Mouse (Mus musculus) kidney, embryonic 14.5 days (tissue): ENCODE results near the gene Robo2. TPM values are rescaled to one million over a fixed set of nuclear protein-coding genes. Genes with fewer than 3 reads are reported as not detected.
A peak's percentile ranks its signal among the peaks of the same experiment; 100 is the strongest.

Experiments used
- ATAC-seq: fragments of 200-750 bp; cut with Nextera tagmentation; 2 replicates; pipeline ENCODE4 v1.8.0; 2017; ENCODE audit warnings: moderate number of reproducible peaks, mild to moderate bottlenecking, moderate TSS enrichment, moderate library complexity; ENCODE audit not compliant: low FRiP score, low TSS enrichment
- H3K27ac ChIP-seq: fragments of 300-500 bp; sonication (generic); 2 replicates; pipeline ENCODE4 v1.5.1; 2014; ENCODE audit warnings: low read depth, mild to moderate bottlenecking, low read length, moderate library complexity, mixed read lengths
- H3K27me3 ChIP-seq: fragments of 300-500 bp; sonication (generic); 2 replicates; pipeline ENCODE4 v1.6.1; 2014; ENCODE audit warnings: mild to moderate bottlenecking, low read length; ENCODE audit not compliant: control insufficient read depth, insufficient read depth
- H3K36me3 ChIP-seq: fragments of 300-500 bp; sonication (generic); 2 replicates; pipeline ENCODE4 v1.6.1; 2014; ENCODE audit warnings: low read length, mixed read lengths; ENCODE audit not compliant: control insufficient read depth, insufficient read depth
- H3K4me1 ChIP-seq: fragments of 300-500 bp; sonication (generic); 2 replicates; pipeline ENCODE4 v1.6.1; 2014; ENCODE audit warnings: low read length, mixed read lengths; ENCODE audit not compliant: control insufficient read depth, insufficient read depth
- H3K4me2 ChIP-seq: fragments of 300-500 bp; sonication (generic); replicated peaks from 2 replicates; pipeline ENCODE4 v1.6.1; 2014; ENCODE audit warnings: low read depth, mild to moderate bottlenecking, low read length
- H3K4me3 ChIP-seq: fragments of 300-500 bp; sonication (generic); 2 replicates; pipeline ENCODE4 v1.5.1; 2014; ENCODE audit warnings: mild to moderate bottlenecking, low read length
- H3K9ac ChIP-seq: fragments of 300-500 bp; sonication (generic); 2 replicates; pipeline ENCODE4 v1.6.1; 2014; ENCODE audit warnings: low read depth, mild to moderate bottlenecking, low read length, moderate library complexity
- H3K9me3 ChIP-seq: fragments of 300-500 bp; sonication (generic); 2 replicates; pipeline ENCODE4 v1.6.1; 2016; ENCODE audit warnings: low read length; ENCODE audit not compliant: control insufficient read depth
- WGBS: fragments of 180-500 bp; shearing (Covaris S2); extraction: QIAGEN DNeasy Blood & Tissue Kit; methylation state at CpG from one replicate; pipeline ENCODE4 v1.1.7; 2014; 5-methylcytosine and 5-hydroxymethylcytosine counted together
- polyA plus RNA-seq: library from polyadenylated mRNA; unstranded; fragments of >200 nt; fragmentation: Nextera tagmentation; extraction: Ambion mirVana; gene quantifications from 2 replicates; pipeline ENCODE4 v1.2.1, GENCODE M21; 2014

Gene Robo2
- polyA plus RNA-seq, 1 experiment from 2014 or later: 140 TPM

DNA sequence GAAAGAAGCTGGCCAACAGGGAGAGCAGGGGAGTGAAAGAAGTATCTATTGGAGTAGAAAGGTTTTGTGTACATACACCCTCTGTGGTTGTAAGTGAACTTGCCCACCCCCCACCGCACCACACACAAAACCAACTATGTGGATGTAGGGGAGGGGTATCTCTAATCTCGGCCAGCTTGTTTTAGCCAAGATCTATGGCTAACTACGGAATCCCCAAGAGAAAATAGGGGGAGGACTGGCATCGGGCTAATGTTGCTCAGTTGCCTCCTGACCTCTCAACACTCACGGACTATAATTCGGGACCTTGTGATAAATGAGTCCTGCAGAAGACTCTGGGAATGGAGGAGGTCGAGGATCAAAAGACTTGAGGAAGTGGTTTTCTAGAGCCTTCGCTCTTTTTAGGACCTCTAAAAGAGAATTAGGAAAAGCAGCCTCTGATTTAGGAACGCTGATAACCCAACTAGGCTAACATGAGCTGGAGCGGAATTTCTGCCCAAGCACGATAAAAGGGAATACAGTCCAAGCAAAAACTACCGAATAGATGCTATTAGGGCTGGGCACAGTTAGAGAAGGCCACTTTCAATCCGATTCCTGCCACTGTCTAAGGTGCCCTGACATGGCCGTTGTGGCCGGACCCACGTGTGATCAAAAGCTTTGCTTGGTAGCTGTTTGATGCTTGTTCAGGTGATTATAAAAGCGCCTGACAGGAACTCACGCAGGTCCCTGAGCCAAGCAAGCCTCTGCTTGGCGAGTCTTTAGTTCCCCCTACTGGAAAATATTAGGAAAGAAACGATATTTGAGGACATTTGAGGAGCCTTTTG lies 1.1 kb upstream of the Robo2 start:
- Histone ChIP-seq H3K27ac (peak overlapping the region; percentile 91; the same call in 1 of the 2 replicates), H3K4me1 (no peaks in the 10 kb centered on the region), H3K9ac (peak overlapping the region; percentile 68; the same call in 1 of the 2 replicates), H3K27me3 (no peaks in the 10 kb centered on the region), H3K4me3 (peak overlapping the region; percentile 56), H3K36me3 (no peaks in the 10 kb centered on the region), H3K4me2 (peak overlapping the region; percentile 70), H3K9me3 (no peaks in the 10 kb centered on the region)
- under 1% methylated on average over 20 of the region's 20 CpGs for WGBS
- peak; percentile 24; the same call in 1 of the 2 replicates for ATAC-seq

DNA sequence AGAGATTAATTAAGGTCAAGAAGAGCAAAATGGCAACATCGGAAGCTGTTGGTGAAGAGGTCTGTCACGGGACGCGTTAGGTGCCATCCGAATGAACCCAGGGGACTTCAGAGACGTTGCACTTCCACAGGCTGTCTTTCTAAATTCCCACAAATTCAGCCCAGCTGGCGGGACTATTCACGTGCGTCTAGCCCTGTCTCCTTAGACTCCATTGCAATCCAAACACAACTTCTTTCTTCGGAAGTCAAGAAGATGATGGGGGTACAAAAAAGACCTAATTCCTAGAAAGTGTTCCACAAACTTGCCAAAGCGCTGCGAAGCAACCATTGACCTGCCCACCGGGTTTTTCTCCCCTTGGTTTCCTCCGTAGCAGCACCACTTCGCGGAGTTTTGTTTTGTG lies 604 bp downstream of the Robo2 start:
- peak overlapping the region; percentile 56 for H3K4me3 ChIP-seq
- H3K27me3 ChIP-seq: no peaks in the 10 kb centered on the region
- peak overlapping the region; percentile 70 for H3K4me2 ChIP-seq
- H3K9ac ChIP-seq: peak overlapping the region; percentile 68
- under 1% methylated on average over 16 of the region's 16 CpGs for WGBS
- ATAC-seq: no peak
- no peaks in the 10 kb centered on the region for H3K4me1 ChIP-seq
- no peaks in the 10 kb centered on the region for H3K9me3 ChIP-seq
- H3K27ac ChIP-seq: peak overlapping the region; percentile 91
- H3K36me3 ChIP-seq: no peaks in the 10 kb centered on the region

DNA sequence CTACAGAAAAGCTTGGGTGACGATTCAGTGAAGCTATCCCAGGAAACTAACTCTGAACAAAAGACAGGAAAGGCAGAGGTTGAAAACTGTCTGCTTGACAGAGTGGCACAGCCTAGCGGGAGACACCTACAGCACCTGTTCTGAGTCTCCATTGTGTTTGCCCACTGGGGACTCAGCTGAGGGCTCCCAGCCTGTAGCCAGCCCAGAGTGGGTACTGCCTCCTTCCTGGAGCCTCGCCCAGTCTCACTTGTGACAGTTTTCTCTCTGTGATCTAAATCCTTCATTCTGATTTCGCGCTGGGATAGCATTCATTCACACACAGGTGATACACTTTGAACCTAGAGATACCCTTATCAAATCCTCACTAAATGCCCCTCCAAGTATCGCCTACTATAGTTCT lies 1.5 kb downstream of the Robo2 start:
- H3K4me1 ChIP-seq: no peaks in the 10 kb centered on the region
- H3K27ac ChIP-seq: peak overlapping the region; percentile 91; the same call in 1 of the 2 replicates
- no peaks in the 10 kb centered on the region for H3K36me3 ChIP-seq
- H3K9ac ChIP-seq: peak overlapping the region; percentile 68
- whole genome bisulfite sequencing: 6% methylated on average over 6 of the region's 6 CpGs
- ATAC-seq: no peak
- peak overlapping the region; percentile 56 for H3K4me3 ChIP-seq
- H3K27me3 ChIP-seq: no peaks in the 10 kb centered on the region
- H3K9me3 ChIP-seq: no peaks in the 10 kb centered on the region
- peak overlapping the region; percentile 70 for H3K4me2 ChIP-seq

DNA sequence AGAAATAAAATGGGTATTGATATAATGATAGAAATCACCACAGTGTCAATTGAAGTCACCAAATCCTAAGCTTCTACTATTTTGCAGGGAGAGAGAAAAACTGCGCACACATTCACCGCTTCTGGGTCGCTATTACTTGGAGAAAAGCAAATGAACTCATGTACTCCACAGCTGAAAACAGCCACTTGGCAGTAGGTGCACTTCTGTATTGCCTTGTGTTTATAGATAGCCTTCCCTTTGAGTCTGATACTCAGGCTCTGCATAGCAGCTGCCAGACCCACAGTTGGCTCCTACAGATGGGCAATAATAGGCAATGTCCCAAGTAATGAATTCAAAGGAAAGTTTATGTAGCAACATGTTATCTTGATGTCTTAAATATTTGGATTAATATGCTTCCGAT lies 2.1 kb downstream of the Robo2 start:
- Histone ChIP-seq H3K36me3 (no peaks in the 10 kb centered on the region), H3K9ac (peak overlapping the region; percentile 68; the same call in 1 of the 2 replicates), H3K4me3 (peak overlapping the region; percentile 56), H3K27me3 (no peaks in the 10 kb centered on the region), H3K4me2 (peak overlapping the region; percentile 70), H3K9me3 (no peaks in the 10 kb centered on the region), H3K27ac (no peak overlapping the region), H3K4me1 (no peaks in the 10 kb centered on the region)
- WGBS: 28% methylated on average over 4 of the region's 4 CpGs
- ATAC-seq: no peak

GRCm38 (mm10) chr16:74408566-74408965 lies 3.1 kb downstream of the Robo2 start:
- no peak for ATAC-seq
- H3K9me3 ChIP-seq: no peaks in the 10 kb centered on the region
- no peak overlapping the region for H3K27ac ChIP-seq
- 40% methylated on average over 1 of the region's 1 CpGs for WGBS
- H3K4me3 ChIP-seq: peak overlapping the region; percentile 56
- no peaks in the 10 kb centered on the region for H3K27me3 ChIP-seq
- H3K4me2 ChIP-seq: peak overlapping the region; percentile 70
- peak overlapping the region; percentile 68; the same call in 1 of the 2 replicates for H3K9ac ChIP-seq
- H3K4me1 ChIP-seq: no peaks in the 10 kb centered on the region
- H3K36me3 ChIP-seq: no peaks in the 10 kb centered on the region

- H3K27ac ChIP-seq: no peak overlapping the region
- 89% methylated on average over 2 of the region's 2 CpGs for WGBS
- no peaks in the 10 kb centered on the region for H3K36me3 ChIP-seq
- no peak overlapping the region for H3K9ac ChIP-seq
- no peaks in the 10 kb centered on the region for H3K4me1 ChIP-seq
- H3K4me2 ChIP-seq: no peak overlapping the region
- no peak for ATAC-seq
- no peaks in the 10 kb centered on the region for H3K9me3 ChIP-seq
- H3K27me3 ChIP-seq: no peaks in the 10 kb centered on the region
- no peak overlapping the region for H3K4me3 ChIP-seq
These were observed 14.3 kb downstream of the Robo2 start for GRCm38 (mm10) chr16:74397291-74397690.

DNA sequence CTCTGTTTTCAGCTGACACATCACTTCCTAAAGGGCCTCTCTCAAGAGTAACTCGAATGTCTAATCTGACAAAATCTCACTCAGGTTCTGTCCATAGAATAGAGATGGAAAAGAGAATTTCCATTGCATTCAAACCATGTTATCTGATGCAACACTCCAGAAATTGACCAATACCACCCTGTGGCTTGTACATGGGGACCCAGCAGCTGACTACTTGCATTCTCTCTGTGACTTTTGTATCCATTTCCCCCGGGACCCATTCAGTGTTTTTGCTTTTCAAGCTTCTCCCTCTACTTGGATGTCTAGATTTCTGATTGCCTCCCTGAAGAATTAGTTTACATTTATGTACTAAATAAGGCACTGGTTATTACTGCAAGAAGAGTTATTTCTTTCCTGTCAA lies 15.9 kb downstream of the Robo2 start:
- no peak for ATAC-seq
- no peak overlapping the region for H3K27ac ChIP-seq
- H3K9me3 ChIP-seq: no peaks in the 10 kb centered on the region
- no peak overlapping the region for H3K9ac ChIP-seq
- no peaks in the 10 kb centered on the region for H3K36me3 ChIP-seq
- H3K4me2 ChIP-seq: no peak overlapping the region
- H3K4me1 ChIP-seq: no peaks in the 10 kb centered on the region
- no peak overlapping the region for H3K4me3 ChIP-seq
- no peaks in the 10 kb centered on the region for H3K27me3 ChIP-seq
- WGBS: 86% methylated on average over 2 of the region's 2 CpGs

DNA sequence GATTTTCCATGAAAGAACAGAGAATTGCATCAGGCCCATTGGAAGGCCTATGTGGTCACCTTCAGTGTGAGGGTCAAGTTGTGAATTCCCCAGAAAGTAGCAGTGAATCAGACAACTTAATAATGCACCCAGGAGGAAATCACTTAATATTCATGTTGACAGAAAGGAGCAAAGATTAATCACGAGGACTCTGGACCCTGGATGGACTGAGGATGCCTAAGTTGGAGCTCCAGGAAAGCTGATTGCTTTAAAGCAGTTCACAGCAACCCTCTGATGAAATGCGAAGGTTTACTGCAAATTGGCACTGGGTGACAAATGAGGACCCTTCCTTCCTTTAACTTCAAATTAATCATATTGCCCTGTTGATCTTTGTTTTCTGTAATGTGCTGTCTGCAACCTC lies 32.2 kb downstream of the Robo2 start:
- no peak for ATAC-seq
- H3K4me3 ChIP-seq: no peak overlapping the region
- H3K27me3 ChIP-seq: no peaks in the 10 kb centered on the region
- H3K4me2 ChIP-seq: no peak overlapping the region
- H3K9ac ChIP-seq: no peak overlapping the region
- no peaks in the 10 kb centered on the region for H3K36me3 ChIP-seq
- WGBS: 42% methylated on average over 2 of the region's 2 CpGs
- H3K27ac ChIP-seq: no peak overlapping the region
- H3K9me3 ChIP-seq: no peaks in the 10 kb centered on the region
- H3K4me1 ChIP-seq: no peaks in the 10 kb centered on the region

DNA sequence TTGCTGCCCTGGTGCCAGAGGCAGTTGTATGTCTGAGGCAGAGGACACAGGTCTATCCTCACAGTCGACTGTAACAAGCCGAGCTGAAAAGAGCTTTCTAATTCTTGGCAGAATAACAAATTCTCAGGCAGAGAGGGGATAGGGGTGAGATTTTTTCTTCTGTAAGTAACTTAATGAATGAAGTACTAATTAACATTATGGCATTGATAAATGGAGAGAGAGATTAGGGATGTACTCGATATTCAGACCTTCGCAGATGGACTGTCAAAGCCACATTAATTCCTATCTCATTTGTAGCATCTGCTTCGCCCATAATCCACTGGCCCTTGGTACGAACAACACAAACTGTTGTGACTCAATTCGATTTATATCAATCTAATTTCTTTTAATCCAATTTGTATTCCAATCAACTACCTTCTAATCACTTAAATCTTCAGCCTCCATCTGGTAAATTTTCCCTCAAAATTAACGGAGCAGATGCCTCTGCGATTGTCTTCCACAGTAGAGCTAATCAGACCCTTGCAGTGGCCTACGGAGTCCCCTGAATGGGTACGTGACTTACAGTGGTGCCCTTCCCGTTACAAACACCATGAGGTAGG lies 36.2 kb downstream of the Robo2 start:
- Histone ChIP-seq H3K4me3 (no peak overlapping the region), H3K4me2 (no peak overlapping the region), H3K27me3 (no peaks in the 10 kb centered on the region), H3K27ac (no peak overlapping the region), H3K4me1 (no peaks in the 10 kb centered on the region), H3K9ac (no peak overlapping the region), H3K36me3 (no peaks in the 10 kb centered on the region), H3K9me3 (no peaks in the 10 kb centered on the region)
- no peak for ATAC-seq
- WGBS: 86% methylated on average over 12 of the region's 12 CpGs
